Mouse (Mus musculus): ENCODE measurements at regions not wholly inside any gene's neighbourhood (a gene's known extent, or its start where the extent isn't known, plus 50 kb on each side); places are given as distances from the start of the nearest gene placed in this dataset.
A peak's percentile ranks its signal among the peaks of the same experiment; 100 is the strongest.

GRCm38 (mm10) chr5:68877574-68878171 lies 463.8 kb downstream of the Kctd8 start:
- H3K9ac ChIP-seq (ENCODE audit: low read length): no peak overlapping the region
- no peak overlapping the region for H3K4me3 ChIP-seq (ENCODE audit: low read depth, low read length)
- H3K9me3 ChIP-seq (ENCODE audit: control insufficient read depth, low read length): no peaks in the 10 kb centered on the region
- DNase-seq (ENCODE audit: low spot score, missing footprints) (peak; percentile 85), ATAC-seq (ENCODE audit: low FRiP score) (peak; percentile 58; the same call in 1 of the 2 replicates)
- H3K27me3 ChIP-seq (ENCODE audit: control insufficient read depth, insufficient read depth, low read length): no peaks in the 10 kb centered on the region
- H3K4me2 ChIP-seq: no peak overlapping the region
- H3K36me3 ChIP-seq (ENCODE audit: control insufficient read depth, insufficient read depth, low read length): no peaks in the 10 kb centered on the region
- H3K27ac ChIP-seq (ENCODE audit: low read depth, low read length): no peak overlapping the region
- 37% methylated on average over 4 of the region's 4 CpGs for WGBS
- no peaks in the 10 kb centered on the region for H3K4me1 ChIP-seq (ENCODE audit: control insufficient read depth, insufficient read depth, low read length)

GRCm38 (mm10) chr5:68871396-68871795 lies 470.1 kb downstream of the Kctd8 start:
- WGBS: 78% methylated on average over 2 of the region's 2 CpGs
- Histone ChIP-seq H3K36me3 (ENCODE audit: control insufficient read depth, insufficient read depth, low read length) (no peaks in the 10 kb centered on the region), H3K9ac (ENCODE audit: low read length) (no peak overlapping the region), H3K27ac (ENCODE audit: low read depth, low read length) (no peak overlapping the region), H3K4me1 (ENCODE audit: control insufficient read depth, insufficient read depth, low read length) (no peaks in the 10 kb centered on the region), H3K4me3 (ENCODE audit: low read depth, low read length) (no peak overlapping the region), H3K27me3 (ENCODE audit: control insufficient read depth, insufficient read depth, low read length) (no peaks in the 10 kb centered on the region), H3K4me2 (no peak overlapping the region), H3K9me3 (ENCODE audit: control insufficient read depth, low read length) (no peaks in the 10 kb centered on the region)
- ATAC-seq (ENCODE audit: low FRiP score) (no peak), DNase-seq (ENCODE audit: low spot score, missing footprints) (no peak)

All from midbrain, embryonic 11.5 days (tissue).